Mouse (Mus musculus) heart, adult 2 months (tissue): ENCODE measurements around the gene Gpr35. TPM values are rescaled to one million over a fixed set of nuclear protein-coding genes. Genes with fewer than 3 reads are reported as not detected.

ENCODE experiments used
- DNase-seq, 2 experiments: peaks; one replicate each; pipeline ENCODE4 v3.0.0; 2021
- H3K27ac ChIP-seq: fragments of 200-600 bp; 2 replicates; pipeline ENCODE4 v1.8.1; 2022
- H3K27me3 ChIP-seq: fragments of 200-500 bp; 2 replicates; pipeline ENCODE4 v1.6.1; 2012; ENCODE audit warnings: mild to moderate bottlenecking, low read length, inconsistent platforms, mixed read lengths; ENCODE audit not compliant: control insufficient read depth, insufficient read depth
- H3K36me3 ChIP-seq: fragments of 200-500 bp; 2 replicates; pipeline ENCODE4 v1.6.1; 2012; ENCODE audit warnings: low read length, inconsistent platforms; ENCODE audit not compliant: control insufficient read depth, insufficient read depth
- H3K4me1 ChIP-seq: fragments of 200-500 bp; 2 replicates; pipeline ENCODE4 v1.6.1; 2011; ENCODE audit warnings: low read length; ENCODE audit not compliant: control insufficient read depth, insufficient read depth
- H3K4me3 ChIP-seq: fragments of 200-600 bp; 2 replicates; pipeline ENCODE4 v1.8.1; 2022
- H3K79me2 ChIP-seq: fragments of 200-500 bp; replicated peaks from 2 replicates; pipeline ENCODE4 v1.6.1; 2012; ENCODE audit warnings: mild to moderate bottlenecking, inconsistent platforms, low read length, moderate library complexity, mixed read lengths; ENCODE audit not compliant: control insufficient read depth, insufficient read depth
- H3K9ac ChIP-seq: fragments of 200-500 bp; 2 replicates; pipeline ENCODE4 v1.6.1; 2012; ENCODE audit warnings: low read depth, mild to moderate bottlenecking, control low read depth, inconsistent platforms, low read length, mixed read lengths
- CTCF ChIP-seq: fragments of 200-600 bp; IDR thresholded peaks from 2 replicates; pipeline ENCODE4 v1.8.1; 2022; ENCODE audit warnings: antibody characterized with exemption, mild to moderate bottlenecking, moderate library complexity
- EP300 ChIP-seq: fragments of 200-500 bp; IDR thresholded peaks from 2 replicates; pipeline ENCODE4 v1.6.1; 2011; ENCODE audit warnings: low read depth, low read length, control low read depth; ENCODE audit not compliant: insufficient read depth
- POLR2A ChIP-seq: fragments of 200-500 bp; IDR thresholded peaks from 2 replicates; pipeline ENCODE4 v1.6.1; 2011; ENCODE audit warnings: mild to moderate bottlenecking, low read depth, low read length, control low read depth; ENCODE audit not compliant: insufficient read depth
- WGBS: fragments of 180-500 bp; shearing (Covaris S2); methylation state at CpG from one replicate; pipeline ENCODE4 v1.1.7; 2018; 5-methylcytosine and 5-hydroxymethylcytosine counted together
- intact Hi-C: fragments of 180-260 bp; cut with DNase I; formaldehyde crosslinking; loops from one replicate; pipeline ENCODE4 v1.15.1; 2025
- polyA plus RNA-seq: library from polyadenylated mRNA; depleted of rRNA; stranded (reverse); fragments of >200 nt; gene quantifications from 2 replicates; pipeline ENCODE4 v1.2.3, GENCODE M21; 2012
- total RNA-seq, 2 experiments: library from RNA; stranded (reverse); gene quantifications; 2 replicates each; pipeline ENCODE4 v1.2.3; 2021

Gene Gpr35
- total and polyA plus RNA-seq, 3 experiments: 0.50 to 1.2 (median 1.0) TPM

DNA sequence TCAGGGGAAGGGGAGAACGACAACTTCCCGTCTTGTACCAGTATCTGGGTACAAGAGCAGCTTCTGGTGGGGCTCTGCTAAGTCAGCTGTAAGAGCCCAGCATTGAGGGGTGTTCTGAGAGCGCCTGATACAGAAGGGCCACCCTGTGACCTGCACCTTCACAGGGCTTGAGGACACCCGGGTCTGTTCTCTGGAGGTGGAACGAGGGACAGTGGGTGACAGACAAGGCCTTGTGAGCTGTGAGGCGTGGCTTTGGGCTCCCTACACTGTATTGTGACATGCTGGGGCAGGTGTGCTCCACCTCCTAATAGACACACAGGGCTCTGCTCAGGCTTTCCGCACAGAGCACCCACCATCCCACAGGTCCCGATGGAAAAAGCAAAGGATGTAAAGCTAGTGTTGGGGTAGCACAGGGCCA is 38.9 kb upstream of the Gpr35 start:
- no peaks in the 10 kb centered on the region for H3K36me3 ChIP-seq
- peaks cover 18% of the 10 kb centered on the region for H3K4me1 ChIP-seq
- peak overlapping the region; percentile 78 for H3K27ac ChIP-seq
- TF ChIP-seq POLR2A (no peak), CTCF (no peak), EP300 (no peak)
- peak overlapping the region; percentile 96 for H3K4me3 ChIP-seq
- no peak for DNase-seq
- H3K9ac ChIP-seq: peak overlapping the region; percentile 92
- H3K79me2 ChIP-seq: no peaks in the 10 kb centered on the region
- WGBS: 29% methylated on average over 8 of the region's 8 CpGs
- intact Hi-C loops: no loop called here
- H3K27me3 ChIP-seq: no peaks in the 10 kb centered on the region

DNA sequence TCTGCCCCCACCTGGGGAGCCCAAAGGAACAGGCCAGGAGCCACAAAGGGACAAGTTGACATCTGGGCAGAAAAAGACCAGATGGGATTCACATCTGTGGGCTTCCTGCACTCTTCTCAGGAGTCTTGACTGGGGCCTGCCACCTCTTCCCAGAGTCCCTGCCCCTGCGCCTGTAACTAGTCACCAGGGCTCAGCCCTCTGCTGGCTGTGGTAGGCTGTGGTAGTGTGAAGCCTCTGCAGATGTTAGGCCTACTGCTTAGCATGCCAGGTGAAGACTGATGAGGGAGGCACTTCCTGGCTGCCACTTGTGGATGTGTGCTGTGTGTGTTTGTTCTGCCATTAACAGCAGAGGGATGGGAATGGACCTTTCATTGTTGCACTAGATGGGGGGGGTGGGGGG is 38.4 kb upstream of the Gpr35 start:
- intact Hi-C loops: no loop called here

DNA sequence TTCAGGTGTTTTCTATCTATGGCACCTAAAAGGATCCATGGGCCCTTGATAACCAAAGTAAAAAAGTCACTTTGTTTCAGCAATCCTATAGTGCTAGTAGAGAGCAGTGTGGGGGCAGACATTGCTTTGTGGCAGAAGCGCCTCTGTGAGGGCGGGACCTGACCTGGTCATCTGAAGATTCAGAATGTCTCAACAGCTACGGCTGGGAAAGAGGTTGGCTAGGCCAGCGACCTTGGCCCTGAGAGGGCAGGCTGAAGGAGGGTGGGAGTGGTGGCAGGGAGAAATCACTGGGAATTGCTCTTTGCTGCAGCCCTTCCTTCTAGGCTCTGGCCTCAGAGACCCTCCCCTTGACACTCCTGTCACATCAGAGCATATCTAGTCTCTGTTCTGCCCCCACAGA is 36.4 kb upstream of the Gpr35 start:
- intact Hi-C loops: no loop called here
- no peak overlapping the region for H3K27ac ChIP-seq
- no peaks in the 10 kb centered on the region for H3K79me2 ChIP-seq
- 83% methylated on average over 4 of the region's 4 CpGs for WGBS
- peaks cover 12% of the 10 kb centered on the region for H3K4me1 ChIP-seq
- no peaks in the 10 kb centered on the region for H3K36me3 ChIP-seq
- no peak overlapping the region for H3K9ac ChIP-seq
- no peak overlapping the region for H3K4me3 ChIP-seq
- TF ChIP-seq CTCF: no peak
- TF ChIP-seq EP300: no peak
- no peak for TF ChIP-seq POLR2A
- DNase-seq: no peak
- H3K27me3 ChIP-seq: no peaks in the 10 kb centered on the region

More for the DNA sequence above, 38.4 kb upstream of the Gpr35 start:
- H3K27me3 ChIP-seq: no peaks in the 10 kb centered on the region
- peak in 1 of 2 experiments; percentile 19 for DNase-seq
- no peaks in the 10 kb centered on the region for H3K79me2 ChIP-seq
- H3K27ac ChIP-seq: no peak overlapping the region
- TF ChIP-seq CTCF (0 out of 2 replicates have a peak, but pooled peaks have one; percentile 11), EP300 (no peak)
- no peaks in the 10 kb centered on the region for H3K36me3 ChIP-seq
- WGBS: 48% methylated on average over 1 of the region's 1 CpGs
- H3K4me1 ChIP-seq: peaks cover 18% of the 10 kb centered on the region
- H3K9ac ChIP-seq: 0 out of 2 replicates have a peak overlapping the region, but pooled peaks have one; percentile 8
- peak overlapping the region; percentile 20; the same call in 1 of the 2 replicates for H3K4me3 ChIP-seq

DNA sequence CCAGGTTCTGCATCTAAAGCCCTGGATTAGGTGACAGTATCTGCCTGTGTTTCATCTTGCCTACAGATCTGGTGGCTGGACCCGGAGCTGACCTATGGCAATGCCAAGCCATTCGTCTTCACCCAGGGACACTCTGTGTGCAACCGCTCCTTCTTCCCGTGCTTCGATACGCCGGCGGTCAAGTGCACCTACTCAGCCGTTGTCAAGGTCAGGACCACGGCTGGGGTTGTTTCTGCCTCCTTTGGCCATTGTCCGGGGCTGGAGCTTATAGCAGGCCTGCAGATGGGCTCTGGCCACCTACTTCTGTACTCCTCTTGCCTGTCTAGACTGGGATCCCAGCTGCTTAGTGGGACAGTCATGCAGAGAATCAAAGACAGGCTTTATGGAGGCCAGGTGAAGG is 35.7 kb upstream of the Gpr35 start:
- Histone ChIP-seq H3K4me3 (no peak overlapping the region), H3K27ac (no peak overlapping the region), H3K4me1 (peaks cover 8% of the 10 kb centered on the region), H3K9ac (no peak overlapping the region), H3K27me3 (no peaks in the 10 kb centered on the region), H3K79me2 (no peaks in the 10 kb centered on the region), H3K36me3 (no peaks in the 10 kb centered on the region)
- 92% methylated on average over 11 of the region's 11 CpGs for WGBS
- intact Hi-C loops: no loop called here
- TF ChIP-seq POLR2A (no peak), CTCF (no peak), EP300 (no peak)
- DNase-seq: no peak

DNA sequence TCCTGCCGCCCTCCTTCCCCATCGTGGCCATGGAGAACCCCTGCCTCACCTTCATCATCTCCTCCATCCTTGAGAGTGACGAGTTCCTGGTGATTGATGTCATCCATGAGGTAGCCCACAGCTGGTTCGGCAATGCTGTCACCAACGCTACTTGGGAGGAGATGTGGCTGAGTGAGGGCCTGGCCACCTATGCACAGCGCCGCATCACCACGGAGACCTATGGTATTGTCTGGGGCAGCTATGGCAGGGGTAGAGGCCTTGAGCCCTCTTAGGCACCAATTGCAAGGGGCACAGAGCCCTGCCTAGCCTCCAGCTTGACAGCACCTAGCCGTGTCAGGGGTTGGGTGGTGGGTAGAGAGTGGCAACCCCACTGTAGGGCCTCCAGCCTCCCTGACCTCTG is 33.9 kb upstream of the Gpr35 start:
- TF ChIP-seq POLR2A (no peak), CTCF (no peak), EP300 (no peak)
- no peak for DNase-seq

DNA sequence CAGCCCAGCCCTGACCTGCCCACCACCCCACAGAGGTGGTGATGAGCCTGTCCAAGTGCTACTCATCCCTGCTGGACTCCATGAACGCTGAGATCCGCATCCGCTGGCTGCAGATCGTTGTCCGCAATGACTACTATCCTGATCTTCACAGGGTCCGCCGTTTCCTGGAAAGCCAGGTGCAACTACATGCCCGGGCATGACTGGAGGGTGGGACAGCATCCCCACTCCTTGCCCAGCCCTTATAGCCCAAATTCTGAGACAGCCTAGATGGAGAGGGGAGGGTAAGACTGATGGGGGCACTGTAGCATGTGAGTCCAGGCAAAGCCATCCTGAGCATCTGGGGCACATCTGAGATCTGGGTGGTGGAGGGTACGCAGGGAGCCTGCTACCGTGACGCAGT is 31.5 kb upstream of the Gpr35 start:
- H3K27me3 ChIP-seq: no peaks in the 10 kb centered on the region
- no peak overlapping the region for H3K9ac ChIP-seq
- no peaks in the 10 kb centered on the region for H3K36me3 ChIP-seq
- H3K79me2 ChIP-seq: no peaks in the 10 kb centered on the region
- no peaks in the 10 kb centered on the region; the same call in 1 of the 2 replicates for H3K4me1 ChIP-seq
- intact Hi-C loops: no loop called here
- WGBS: 96% methylated on average over 11 of the region's 11 CpGs
- no peak overlapping the region for H3K27ac ChIP-seq
- TF ChIP-seq POLR2A: no peak
- no peak for TF ChIP-seq CTCF
- no peak for TF ChIP-seq EP300
- DNase-seq: no peak
- no peak overlapping the region for H3K4me3 ChIP-seq

More for the DNA sequence above, 33.9 kb upstream of the Gpr35 start:
- 88% methylated on average over 9 of the region's 9 CpGs for WGBS
- H3K79me2 ChIP-seq: no peaks in the 10 kb centered on the region
- intact Hi-C loops: no loop called here
- no peak overlapping the region for H3K4me3 ChIP-seq
- H3K4me1 ChIP-seq: peaks cover 6% of the 10 kb centered on the region
- no peak overlapping the region for H3K9ac ChIP-seq
- H3K36me3 ChIP-seq: no peaks in the 10 kb centered on the region
- no peaks in the 10 kb centered on the region for H3K27me3 ChIP-seq
- no peak overlapping the region for H3K27ac ChIP-seq
